Mouse (Mus musculus) myocyte (in vitro differentiated cells): Measurements from ENCODE around the gene Pde8b. TPM values are rescaled to one million over a fixed set of nuclear protein-coding genes. Genes with fewer than 3 reads are reported as not detected.

Experiments used
- H3K27me3 ChIP-seq: one replicate; pipeline ENCODE4 v1.6.1; 2011; ENCODE audit not compliant: control insufficient read depth, insufficient read depth, insufficient read length
- H3K36me3 ChIP-seq: one replicate; pipeline ENCODE4 v1.6.1; 2011; ENCODE audit not compliant: control insufficient read depth, insufficient read depth
- H3K4me2 ChIP-seq: one replicate; pipeline ENCODE4 v1.6.1; 2011; ENCODE audit warnings: low read depth, control low read depth
- H3K4me3 ChIP-seq: one replicate; pipeline ENCODE4 v1.5.1; 2011; ENCODE audit warnings: mild to moderate bottlenecking, control low read depth, moderate library complexity
- H3K79me2 ChIP-seq: one replicate; pipeline ENCODE4 v1.6.1; 2011; ENCODE audit not compliant: control insufficient read depth, insufficient read depth
- H3ac ChIP-seq: one replicate; pipeline ENCODE4 v1.6.1; 2011; ENCODE audit not compliant: control insufficient read depth, insufficient read length
- CEBPB ChIP-seq: IDR thresholded peaks from 2 replicates; pipeline ENCODE4 v1.6.1; 2011; ENCODE audit warnings: mild to moderate bottlenecking, moderate library complexity; ENCODE audit not compliant: poor library complexity, insufficient read depth, severe bottlenecking
- E2F4 ChIP-seq: IDR thresholded peaks from one replicate; pipeline ENCODE4 v1.6.1; 2011; ENCODE audit warnings: mild to moderate bottlenecking, control low read depth, moderate library complexity; ENCODE audit not compliant: insufficient read depth
- MAX ChIP-seq: IDR thresholded peaks from one replicate; pipeline ENCODE4 v1.6.1; 2011; ENCODE audit warnings: low read depth, mild to moderate bottlenecking, control low read depth
- MYOD1 ChIP-seq, 3 experiments: IDR thresholded peaks; one replicate each; pipeline ENCODE4 v1.6.1; 2011; ENCODE audit warnings: control low read depth in 2 of 3, low read depth in 2 of 3, mild to moderate bottlenecking in 2 of 3, moderate library complexity in 1 of 3; ENCODE audit not compliant: insufficient read length in 2 of 3, control insufficient read depth in 1 of 3
- MYOG ChIP-seq, 3 experiments: IDR thresholded peaks; one replicate each; pipeline ENCODE4 v1.6.1; 2011; ENCODE audit warnings: control low read depth in 2 of 3, low read depth in 2 of 3, mild to moderate bottlenecking in 2 of 3; ENCODE audit not compliant: insufficient read length in 2 of 3, control insufficient read depth in 1 of 3, insufficient read depth in 1 of 3
- POLR2A ChIP-seq: IDR thresholded peaks from one replicate; pipeline ENCODE4 v1.6.1; 2011; ENCODE audit warnings: low read depth, mild to moderate bottlenecking, control low read depth, moderate library complexity; ENCODE audit not compliant: insufficient read length
- POLR2AphosphoS2 ChIP-seq: IDR thresholded peaks from one replicate; pipeline ENCODE4 v1.6.1; 2011; ENCODE audit warnings: low read depth, control low read depth; ENCODE audit not compliant: insufficient read length
- REST ChIP-seq: IDR thresholded peaks from one replicate; pipeline ENCODE4 v1.6.1; 2011; ENCODE audit warnings: mild to moderate bottlenecking, control low read depth, moderate library complexity; ENCODE audit not compliant: insufficient read depth, insufficient read length
- SRF ChIP-seq: IDR thresholded peaks from one replicate; pipeline ENCODE4 v1.6.1; 2011; ENCODE audit warnings: low read depth; ENCODE audit not compliant: control insufficient read depth, insufficient read length
- TCF12 ChIP-seq: IDR thresholded peaks from one replicate; pipeline ENCODE4 v1.6.1; 2011; ENCODE audit warnings: mild to moderate bottlenecking, control low read depth; ENCODE audit not compliant: poor library complexity, insufficient read depth, severe bottlenecking
- TCF3 ChIP-seq: IDR thresholded peaks from one replicate; pipeline ENCODE4 v1.6.1; 2011; ENCODE audit warnings: low read depth, control low read depth; ENCODE audit not compliant: insufficient read length
- USF1 ChIP-seq: IDR thresholded peaks from one replicate; pipeline ENCODE4 v1.6.1; 2011; ENCODE audit warnings: low read depth, mild to moderate bottlenecking, control low read depth, moderate library complexity
- polyA plus RNA-seq: library from polyadenylated mRNA; unstranded; fragments of >200 nt; fragmentation: generic; extraction: Trizol; gene quantifications from one replicate; pipeline ENCODE4 v1.2.1, GENCODE M21; 2012; ENCODE audit warnings: missing spikeins

Gene Pde8b
- polyA plus RNA-seq, 1 experiment: 0.05 TPM

DNA sequence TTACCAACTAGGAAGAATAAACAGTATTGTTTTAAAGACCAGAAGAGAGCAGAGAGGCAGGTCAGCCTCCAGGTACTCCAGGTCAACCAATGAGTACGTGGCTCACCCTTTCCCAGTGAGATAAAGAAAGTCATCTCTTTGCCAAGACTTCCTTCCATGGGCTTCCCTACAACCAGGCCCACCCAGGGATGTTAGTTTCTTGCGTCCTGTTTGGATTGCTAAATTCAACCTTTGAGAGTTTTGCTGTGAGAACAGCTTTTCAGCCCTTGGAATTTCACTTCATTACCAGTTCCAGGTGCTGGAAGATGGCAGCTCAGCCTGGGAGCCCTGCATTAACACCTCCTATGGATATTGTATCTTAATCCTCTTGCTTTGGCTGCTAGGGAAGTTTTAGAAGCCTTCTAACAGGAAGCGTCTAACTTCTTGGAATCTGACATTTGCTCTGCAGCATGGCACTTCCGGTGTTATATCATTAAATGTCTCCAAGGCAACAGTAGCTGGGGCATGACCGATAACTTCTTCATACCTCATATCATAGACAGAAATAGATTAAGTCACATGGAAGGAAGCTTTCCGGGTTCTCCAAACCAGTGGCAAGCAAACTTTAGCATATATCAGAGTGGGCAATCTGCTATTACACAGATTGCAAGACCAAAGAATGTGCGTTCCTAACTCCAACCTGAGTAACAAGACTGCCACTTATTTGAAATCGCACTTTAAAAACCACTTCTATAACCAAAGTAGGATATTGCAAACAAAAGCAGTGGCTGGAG is 18.6 kb downstream of the Pde8b start:
- Histone ChIP-seq H3K4me3 (no peak overlapping the region), H3K36me3 (no peaks in the 10 kb centered on the region), H3K27me3 (no peaks in the 10 kb centered on the region), H3K79me2 (no peaks in the 10 kb centered on the region), H3ac (no peak overlapping the region), H3K4me2 (no peak overlapping the region)
- TF ChIP-seq USF1 (no peak), REST (no peak), POLR2A (no peak), CEBPB (no peak), TCF3 (no peak), MAX (no peak), MYOG (IDR thresholded peaks at IDR 0.05; ENCODE audit: control insufficient read depth in 1 of 3, insufficient read depth in 1 of 3, insufficient read length in 2 of 3, low read depth in 2 of 3) (no peak), POLR2AphosphoS2 (no peak), SRF (no peak), MYOD1 (IDR thresholded peaks at IDR 0.05; ENCODE audit: control insufficient read depth in 1 of 3, insufficient read length in 2 of 3, low read depth in 2 of 3) (no peak), TCF12 (no peak), E2F4 (no peak)

DNA sequence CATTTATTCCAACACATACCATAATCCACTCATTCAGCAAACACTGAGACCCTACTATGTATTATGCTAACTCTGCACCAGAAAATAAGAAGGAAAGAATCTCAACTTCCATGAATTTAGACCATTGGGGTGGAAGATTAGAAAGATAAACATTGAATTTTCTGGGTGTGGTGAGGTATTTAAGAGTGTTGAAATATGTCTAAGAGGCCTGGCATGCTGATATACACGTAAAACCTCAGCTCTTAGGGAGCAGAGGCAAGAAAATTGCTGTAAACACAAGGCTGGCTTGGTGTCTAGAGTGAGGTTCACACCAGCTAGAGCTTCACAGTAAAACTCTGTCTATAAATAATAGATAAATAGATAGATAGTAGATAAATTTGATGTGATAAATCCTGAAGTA is 19.8 kb downstream of the Pde8b start:
- Histone ChIP-seq H3K27me3 (no peaks in the 10 kb centered on the region), H3K79me2 (no peaks in the 10 kb centered on the region), H3K36me3 (no peaks in the 10 kb centered on the region), H3K4me2 (no peak overlapping the region), H3ac (no peak overlapping the region), H3K4me3 (no peak overlapping the region)
- no peak for TF ChIP-seq POLR2A
- no peak for TF ChIP-seq TCF3
- TF ChIP-seq MYOG (IDR thresholded peaks at IDR 0.05; ENCODE audit: control insufficient read depth in 1 of 3, insufficient read depth in 1 of 3, insufficient read length in 2 of 3, low read depth in 2 of 3): no peak
- TF ChIP-seq MAX: no peak
- no peak for TF ChIP-seq TCF12
- TF ChIP-seq E2F4: no peak
- TF ChIP-seq MYOD1 (IDR thresholded peaks at IDR 0.05; ENCODE audit: control insufficient read depth in 1 of 3, insufficient read length in 2 of 3, low read depth in 2 of 3): no peak

DNA sequence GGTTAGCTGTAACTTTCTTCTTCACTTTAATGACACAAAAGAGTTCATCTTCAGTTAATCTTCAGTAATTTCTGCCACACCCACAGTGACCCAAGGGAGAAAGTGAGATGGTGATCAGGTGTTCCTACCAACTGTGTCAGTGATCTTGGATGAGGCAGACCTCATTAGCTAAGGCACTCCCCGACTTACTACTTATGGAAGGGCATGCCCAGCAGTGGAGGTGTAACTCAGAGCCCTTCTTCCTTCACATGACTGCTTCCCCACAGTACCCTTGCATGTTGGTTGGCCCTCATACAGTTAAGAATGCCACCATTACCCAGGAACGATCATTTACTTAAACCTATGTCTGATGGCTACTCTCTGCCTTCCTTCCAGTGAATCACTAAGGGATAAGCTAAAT is 25.6 kb downstream of the Pde8b start:
- no peaks in the 10 kb centered on the region for H3K79me2 ChIP-seq
- TF ChIP-seq CEBPB: no peak
- no peak for TF ChIP-seq POLR2A
- no peak for TF ChIP-seq MAX
- TF ChIP-seq TCF12: no peak
- no peak for TF ChIP-seq MYOD1 (IDR thresholded peaks at IDR 0.05; ENCODE audit: control insufficient read depth in 1 of 3, insufficient read length in 2 of 3, low read depth in 2 of 3)
- TF ChIP-seq MYOG (IDR thresholded peaks at IDR 0.05; ENCODE audit: control insufficient read depth in 1 of 3, insufficient read depth in 1 of 3, insufficient read length in 2 of 3, low read depth in 2 of 3): no peak
- TF ChIP-seq TCF3: no peak
- TF ChIP-seq SRF: no peak
- TF ChIP-seq E2F4: no peak
- H3K27me3 ChIP-seq: peaks cover 22% of the 10 kb centered on the region
- H3K4me3 ChIP-seq: no peak overlapping the region
- H3K36me3 ChIP-seq: no peaks in the 10 kb centered on the region
- no peak overlapping the region for H3ac ChIP-seq
- H3K4me2 ChIP-seq: no peak overlapping the region

DNA sequence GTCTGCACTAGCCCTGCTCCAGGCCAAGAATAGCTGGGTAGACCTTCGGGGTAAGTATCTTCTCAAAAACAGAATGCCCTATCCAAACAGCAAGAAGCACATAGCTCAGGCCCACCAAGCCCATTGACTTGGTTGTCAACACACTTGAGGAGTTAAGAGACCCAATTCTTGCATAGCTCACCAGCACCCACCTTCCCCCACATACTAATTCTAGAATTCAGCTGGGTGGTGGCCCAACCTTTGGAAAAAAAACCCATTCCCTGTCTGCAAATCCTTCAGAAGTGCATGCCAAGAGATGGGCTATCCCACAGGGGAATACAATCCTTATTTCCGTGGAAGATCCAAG is 26.7 kb downstream of the Pde8b start:
- no peak overlapping the region for H3K4me2 ChIP-seq
- H3ac ChIP-seq: no peak overlapping the region
- peaks cover 25% of the 10 kb centered on the region for H3K27me3 ChIP-seq
- no peaks in the 10 kb centered on the region for H3K36me3 ChIP-seq
- no peak overlapping the region for H3K4me3 ChIP-seq
- no peak for TF ChIP-seq TCF3
- TF ChIP-seq MYOD1 (IDR thresholded peaks at IDR 0.05; ENCODE audit: control insufficient read depth in 1 of 3, insufficient read length in 2 of 3, low read depth in 2 of 3): no peak
- TF ChIP-seq USF1: no peak
- no peak for TF ChIP-seq TCF12
- TF ChIP-seq SRF: no peak
- no peak for TF ChIP-seq REST
- TF ChIP-seq POLR2AphosphoS2: no peak
- no peak for TF ChIP-seq MYOG (IDR thresholded peaks at IDR 0.05; ENCODE audit: control insufficient read depth in 1 of 3, insufficient read depth in 1 of 3, insufficient read length in 2 of 3, low read depth in 2 of 3)
- TF ChIP-seq POLR2A: no peak
- no peak for TF ChIP-seq CEBPB
- TF ChIP-seq E2F4: no peak
- TF ChIP-seq MAX: no peak
- no peaks in the 10 kb centered on the region for H3K79me2 ChIP-seq
